Mouse (Mus musculus): ENCODE results near the gene Gorasp2. TPM values are rescaled to one million over a fixed set of nuclear protein-coding genes. Genes with fewer than 3 reads are reported as not detected.

The Gorasp2 gene
- total RNA-seq, 1 experiment = 55.2 TPM

- TF ChIP-seq CHD2 (IDR thresholded peaks at IDR 0.05; ENCODE audit: low read depth, low read length) (no peak), ZC3H11A (IDR thresholded peaks at IDR 0.05; ENCODE audit: borderline replicate concordance, low read depth, low read length) (no peak)
- Histone ChIP-seq H3K4me1 (ENCODE audit: control insufficient read depth in 2 of 2, insufficient read depth in 2 of 2, low read length in 2 of 2, poor library complexity in 1 of 2) (no peaks in the 10 kb centered on the region), H3K27ac (ENCODE audit: insufficient read depth, low read depth, low read length, poor library complexity, severe bottlenecking) (no peak overlapping the region), H3K36me3 (ENCODE audit: control insufficient read depth, insufficient read depth, low read length, poor library complexity, severe bottlenecking) (peaks cover 10% of the 10 kb centered on the region), H3K4me3 (ENCODE audit: insufficient read depth in 1 of 2, low read depth in 1 of 2, low read length in 2 of 2, poor library complexity in 1 of 2, severe bottlenecking in 1 of 2) (no peak overlapping the region), H3K9me3 (ENCODE audit: control insufficient read depth, insufficient read depth, low read depth, low read length) (no peaks in the 10 kb centered on the region), H3K9ac (ENCODE audit: insufficient read depth, low read depth, low read length, poor library complexity, severe bottlenecking) (no peak overlapping the region)
- DNase-seq (ENCODE audit: low read depth, low spot score) = no peak
- in situ Hi-C loops (cut with MboI; ENCODE audit: low sequenced_read_pairs in 2 of 2, unreplicated experiment in 2 of 2) = no loop called here
These were observed 81.2 kb downstream of the Gorasp2 start for GRCm38 (mm10) chr2:70742588-70742987.

GRCm38 (mm10) chr2:70751655-70752054 lies 90.3 kb downstream of the Gorasp2 start:
- in situ Hi-C loops (cut with MboI; ENCODE audit: low sequenced_read_pairs in 2 of 2, unreplicated experiment in 2 of 2) = no loop called here
- no peak for DNase-seq (ENCODE audit: low read depth, low spot score)

GRCm38 (mm10) chr2:70752149-70752548 lies 90.8 kb downstream of the Gorasp2 start:
- no peak overlapping the region for H3K9ac ChIP-seq (ENCODE audit: insufficient read depth, low read depth, low read length, poor library complexity, severe bottlenecking)
- no peak overlapping the region for H3K27ac ChIP-seq (ENCODE audit: insufficient read depth, low read depth, low read length, poor library complexity, severe bottlenecking)
- TF ChIP-seq CHD2 (IDR thresholded peaks at IDR 0.05; ENCODE audit: low read depth, low read length) (no peak), HCFC1 (IDR thresholded peaks at IDR 0.05; ENCODE audit: borderline replicate concordance, insufficient read depth, low read length) (no peak)
- in situ Hi-C loops (cut with MboI; ENCODE audit: low sequenced_read_pairs in 2 of 2, unreplicated experiment in 2 of 2) = no loop called here
- H3K4me3 ChIP-seq (ENCODE audit: insufficient read depth in 1 of 2, low read depth in 1 of 2, low read length in 2 of 2, poor library complexity in 1 of 2, severe bottlenecking in 1 of 2) = no peak overlapping the region
- H3K4me1 ChIP-seq (ENCODE audit: control insufficient read depth in 2 of 2, insufficient read depth in 2 of 2, low read length in 2 of 2, poor library complexity in 1 of 2) = no peaks in the 10 kb centered on the region
- DNase-seq (ENCODE audit: low read depth, low spot score) = no peak
- H3K36me3 ChIP-seq (ENCODE audit: control insufficient read depth, insufficient read depth, low read length, poor library complexity, severe bottlenecking) = peaks cover 4% of the 10 kb centered on the region
- no peaks in the 10 kb centered on the region for H3K9me3 ChIP-seq (ENCODE audit: control insufficient read depth, insufficient read depth, low read depth, low read length)

More at GRCm38 (mm10) chr2:70751655-70752054, 90.3 kb downstream of the Gorasp2 start:
- Histone ChIP-seq H3K9ac (ENCODE audit: insufficient read depth, low read depth, low read length, poor library complexity, severe bottlenecking) (no peak overlapping the region; the same call in 1 of the 2 replicates), H3K4me3 (ENCODE audit: insufficient read depth in 1 of 2, low read depth in 1 of 2, low read length in 2 of 2, poor library complexity in 1 of 2, severe bottlenecking in 1 of 2) (no peak overlapping the region), H3K27ac (ENCODE audit: insufficient read depth, low read depth, low read length, poor library complexity, severe bottlenecking) (no peak overlapping the region), H3K36me3 (ENCODE audit: control insufficient read depth, insufficient read depth, low read length, poor library complexity, severe bottlenecking) (peaks cover 2% of the 10 kb centered on the region), H3K4me1 (ENCODE audit: control insufficient read depth in 2 of 2, insufficient read depth in 2 of 2, low read length in 2 of 2, poor library complexity in 1 of 2) (no peaks in the 10 kb centered on the region), H3K9me3 (ENCODE audit: control insufficient read depth, insufficient read depth, low read depth, low read length) (no peaks in the 10 kb centered on the region)
- TF ChIP-seq MAFK (IDR thresholded peaks at IDR 0.05; ENCODE audit: insufficient read depth, low read depth, low read length) (peak; percentile 74), CHD2 (IDR thresholded peaks at IDR 0.05; ENCODE audit: low read depth, low read length) (no peak)

Other genes with a start within 250 kb of the Gorasp2 start
- gene Sp5, start 186.7 kb upstream of the Gorasp2 start, total RNA-seq (2012; rRNA removed) = 2.0 TPM in 2 replicates
- gene Erich2, start 152.8 kb upstream of the Gorasp2 start, total RNA-seq (2012; rRNA removed) = 0.26 TPM in 1 of 2 replicates, not detected in the other
- 1.0 and 3.1 TPM in 2 replicates for gene Gad1, start 108.5 kb upstream of the Gorasp2 start, total RNA-seq (2012; rRNA removed)
- 0.27 and 0.85 TPM in 2 replicates for gene Gm26558, start 532 bp downstream of the Gorasp2 start, total RNA-seq (2012; rRNA removed)
- 37.2 and 46.2 TPM in 2 replicates for gene Tlk1, start 164.2 kb downstream of the Gorasp2 start, total RNA-seq (2012; rRNA removed)

All from ES-E14 (cell line).